Mouse (Mus musculus) gastrocnemius, postnatal 14 days (tissue): ENCODE results near the gene Gm43064. TPM values are rescaled to one million over a fixed set of nuclear protein-coding genes. Genes with fewer than 3 reads are reported as not detected.
"Not testable (repeated sequence)": the region's sequence is repeated elsewhere in the genome, so short reads cannot be mapped to it uniquely, and the experiment has no call there.

Experiments
- DNase-seq: peaks from one replicate; pipeline ENCODE4 v3.0.0; 2021; ENCODE audit warnings: mixed read lengths
- intact Hi-C: fragments of 180-260 bp; cut with DNase I; formaldehyde crosslinking; loops from one replicate; pipeline ENCODE4 v1.15.1; 2025; ENCODE audit warnings: low total_unique reads
- long read RNA-seq, 2 experiments: library from polyadenylated mRNA; stranded (forward); transcript quantifications; one replicate each; pipeline ENCODE4 v2.0.0; 2021
- total RNA-seq, 2 experiments: library from RNA; stranded (reverse); gene quantifications; 2 replicates each; pipeline ENCODE4 v1.2.3; 2021

Gene Gm43064
- under 1 TPM in 1 of 2 experiments, not detected in 1; 0.11 TPM for total RNA-seq
- long read RNA-seq, experiment 1 = 0 reads
- long read RNA-seq, experiment 2 = 0 reads

DNA sequence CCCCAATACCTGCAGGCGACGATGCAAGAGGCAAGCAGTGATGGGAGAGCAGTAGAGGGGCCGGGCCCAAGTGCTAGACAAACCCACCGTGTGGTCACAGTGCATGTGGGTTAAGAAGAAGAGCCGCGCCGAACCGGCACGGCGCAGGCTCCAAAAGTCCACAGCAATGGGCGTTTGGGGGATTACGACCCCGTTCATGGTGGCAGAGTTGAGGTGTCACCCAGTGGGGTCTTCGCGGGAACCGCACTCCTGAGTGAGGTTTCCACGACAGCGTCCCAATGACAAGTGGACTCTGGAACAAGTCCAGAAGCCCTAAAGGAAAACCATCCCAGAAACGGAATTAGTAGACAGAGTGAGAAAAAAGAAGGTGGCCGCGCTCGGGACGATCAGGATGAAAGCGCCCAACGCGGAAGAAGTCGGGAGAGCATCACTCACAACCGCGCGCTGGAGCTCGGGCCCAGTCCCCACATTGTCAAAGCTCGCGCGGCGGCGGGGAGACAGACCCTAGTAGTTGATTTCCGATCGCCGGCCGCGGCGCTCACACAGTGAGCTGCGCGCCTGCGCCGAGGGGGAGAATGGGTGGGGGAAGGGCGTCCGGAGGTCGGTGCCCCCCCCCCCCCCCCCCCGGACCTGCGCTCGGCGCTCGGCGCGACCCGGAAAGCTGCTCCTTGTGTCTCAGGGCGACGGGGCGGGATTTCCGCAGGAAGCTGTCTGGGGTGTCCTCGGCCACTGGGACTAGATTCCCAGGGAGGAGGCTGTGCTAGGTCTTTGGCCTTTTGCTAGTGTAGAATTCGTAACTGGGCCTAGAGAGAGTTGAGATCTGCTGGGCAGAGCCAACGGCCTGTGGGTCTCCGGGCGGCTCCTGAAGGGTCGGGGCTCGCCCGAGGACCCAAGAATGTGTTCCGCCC lies at the start of gene Gm43064, which contains the start of the genes Dclre1b and Ap4b1:
Gene Gm43064 (plus strand): TSS at position 683 of the 908 bp plus-strand sequence.
Gene Dclre1b (minus strand): TSS at position 554 of the 908 bp plus-strand sequence.
Gene Ap4b1 (plus strand): TSS at position 630 of the 908 bp plus-strand sequence.
- peak; percentile 94 for DNase-seq
- intact Hi-C loops = no loop called here

DNA sequence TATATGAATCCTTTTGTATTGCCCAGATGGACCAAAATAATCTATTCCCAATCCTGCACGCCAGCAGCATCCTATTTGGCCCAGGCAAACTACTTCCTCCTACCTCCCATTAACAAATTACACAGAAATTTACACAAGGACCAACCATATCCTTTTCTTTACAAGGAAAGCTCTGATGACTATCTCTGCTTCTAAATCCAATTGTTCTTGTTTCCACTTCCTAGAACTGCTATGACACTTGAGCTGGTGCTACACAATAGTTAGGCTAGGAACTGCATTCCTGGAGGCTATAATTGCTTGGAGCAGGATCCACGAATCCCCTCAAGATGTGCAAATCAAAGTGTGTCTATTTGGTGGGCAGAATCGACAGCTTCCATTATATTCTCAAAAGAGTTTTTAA lies 42.6 kb upstream of the Gm43064 start:
- DNase-seq = no peak
- intact Hi-C loops = no loop called here

DNA sequence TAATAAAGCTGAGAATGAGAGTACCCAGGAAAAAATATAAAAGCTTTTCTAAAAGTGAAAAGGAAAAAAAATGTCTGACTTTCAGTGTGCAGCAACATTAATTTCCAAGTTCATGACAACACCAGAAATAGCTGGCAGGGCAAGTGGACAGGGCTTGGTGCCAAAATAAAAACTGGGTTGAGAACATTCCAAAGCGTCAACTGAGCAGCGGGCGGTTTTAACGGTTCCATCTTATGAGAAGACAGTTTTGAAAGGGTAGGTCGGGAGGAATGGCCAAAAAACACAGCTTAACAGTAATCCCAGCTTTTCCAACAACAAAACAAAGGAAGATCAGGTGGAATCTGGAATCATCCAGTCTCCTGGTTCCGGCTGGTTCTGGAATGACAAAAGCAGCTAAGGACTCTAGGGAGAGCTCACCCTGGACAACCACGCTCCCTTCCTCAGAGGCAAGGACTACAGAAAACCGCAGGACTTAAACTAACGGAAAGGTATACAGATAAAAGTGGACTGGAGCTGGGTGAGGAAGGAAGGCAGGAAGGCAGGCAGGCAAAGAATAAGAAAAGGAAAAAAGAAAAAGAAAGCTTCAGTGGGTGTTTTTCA lies 37.7 kb upstream of the Gm43064 start:
- peak; percentile 59 for DNase-seq
- intact Hi-C loops = no loop called here

DNA sequence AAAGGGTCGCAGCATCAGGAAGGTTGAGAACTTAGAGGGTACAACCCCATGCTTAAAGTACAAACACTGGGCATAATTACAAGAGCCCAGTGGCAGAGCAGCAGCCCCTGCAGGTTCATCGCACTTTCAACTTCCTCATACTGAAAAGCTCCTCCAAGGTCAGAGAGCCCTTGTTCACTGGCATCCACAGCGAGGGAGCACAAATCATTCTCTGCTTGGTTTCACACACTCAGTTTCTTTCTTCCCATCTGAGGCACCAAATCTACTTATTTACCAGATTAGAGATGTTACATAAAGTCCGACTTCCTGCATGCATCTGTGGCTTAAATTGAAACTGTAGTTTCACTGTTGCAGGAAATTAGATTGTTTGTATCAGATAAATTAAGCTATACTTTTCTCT lies 36.5 kb upstream of the Gm43064 start:
- intact Hi-C loops = no loop called here
- DNase-seq = no peak

- intact Hi-C loops = no loop called here
- DNase-seq = no peak
Measured at GRCm38 (mm10) chr3:103773508-103773907, 35.9 kb upstream of the Gm43064 start.

DNA sequence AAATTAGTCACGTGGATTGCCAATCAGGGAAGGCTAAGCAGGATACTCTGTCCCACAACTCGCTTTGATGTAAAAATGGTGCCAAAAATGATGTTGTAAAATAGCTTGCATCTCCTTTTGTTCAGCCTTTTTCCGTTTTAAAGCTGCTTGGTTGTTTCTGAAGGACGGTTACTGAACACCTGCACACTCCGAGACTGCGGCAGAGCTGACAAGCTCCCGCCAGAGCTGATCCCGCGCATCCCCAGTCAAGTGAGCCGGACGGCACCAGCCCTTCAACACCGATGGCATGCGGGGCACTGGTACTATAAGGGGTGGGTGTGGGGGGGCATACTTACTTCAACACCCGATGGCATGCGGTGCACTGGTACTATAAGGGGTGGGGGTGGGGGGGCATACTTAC lies 35.4 kb upstream of the Gm43064 start:
- intact Hi-C loops = no loop called here
- no peak for DNase-seq

DNA sequence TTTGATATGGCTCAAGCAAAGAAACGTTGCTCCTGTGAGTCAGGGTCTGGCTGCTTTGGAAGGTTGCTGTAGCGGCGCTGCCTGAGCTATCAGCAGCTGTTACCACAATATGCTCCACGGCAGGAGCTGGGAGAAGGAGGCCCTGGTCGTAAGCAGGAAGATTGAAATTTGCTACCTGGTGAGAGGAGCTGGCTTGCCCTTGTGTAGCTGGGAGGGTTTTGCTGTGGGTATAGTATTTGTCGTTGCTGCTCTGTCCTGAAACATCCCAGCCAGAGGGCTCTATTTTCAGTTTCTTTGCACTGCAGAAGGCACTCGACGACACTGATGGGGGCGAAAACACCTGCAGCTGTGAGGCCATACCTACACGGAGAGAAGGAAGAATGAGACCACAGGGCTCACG lies 31.4 kb upstream of the Gm43064 start:
- DNase-seq = no peak
- intact Hi-C loops = no loop called here

DNA sequence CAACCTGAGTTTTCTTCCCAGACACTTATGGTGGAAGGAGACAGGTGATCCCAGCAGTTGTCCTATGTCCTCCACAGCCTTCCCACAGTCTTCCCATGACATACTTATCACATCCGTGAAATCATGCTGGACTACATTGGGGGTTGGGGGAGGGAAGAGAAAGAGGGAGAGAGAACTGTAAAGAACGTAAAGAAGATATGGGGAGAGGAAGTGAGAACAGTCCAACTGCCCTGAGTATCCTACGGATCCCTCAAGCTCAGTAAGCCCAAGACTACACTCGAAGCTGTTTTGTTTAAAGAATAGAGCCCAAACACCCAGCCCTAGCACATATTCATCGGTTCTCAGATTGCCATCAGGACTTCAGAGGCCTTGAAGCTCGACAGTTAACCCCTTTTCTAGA lies 30.7 kb upstream of the Gm43064 start:
- DNase-seq = no peak
- intact Hi-C loops = no loop called here

DNA sequence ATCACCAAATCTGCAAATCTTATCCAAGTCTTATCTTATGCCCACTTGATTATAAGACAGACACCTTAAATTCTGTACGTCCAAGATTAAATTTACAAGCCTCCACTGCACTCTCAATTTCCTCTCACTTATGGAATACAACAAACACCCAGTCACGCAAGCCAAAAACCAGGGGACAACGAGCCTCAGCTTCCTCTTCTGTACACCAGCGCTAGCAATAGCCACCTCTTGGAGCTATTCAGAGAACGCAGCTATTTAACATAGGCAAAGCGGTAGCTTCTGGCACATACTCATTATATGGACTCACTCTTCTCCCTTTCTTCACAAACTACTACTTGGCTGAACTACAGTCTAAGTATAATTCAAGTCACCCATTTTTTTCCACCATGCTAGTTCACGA lies 30.2 kb upstream of the Gm43064 start:
- intact Hi-C loops = no loop called here

DNA sequence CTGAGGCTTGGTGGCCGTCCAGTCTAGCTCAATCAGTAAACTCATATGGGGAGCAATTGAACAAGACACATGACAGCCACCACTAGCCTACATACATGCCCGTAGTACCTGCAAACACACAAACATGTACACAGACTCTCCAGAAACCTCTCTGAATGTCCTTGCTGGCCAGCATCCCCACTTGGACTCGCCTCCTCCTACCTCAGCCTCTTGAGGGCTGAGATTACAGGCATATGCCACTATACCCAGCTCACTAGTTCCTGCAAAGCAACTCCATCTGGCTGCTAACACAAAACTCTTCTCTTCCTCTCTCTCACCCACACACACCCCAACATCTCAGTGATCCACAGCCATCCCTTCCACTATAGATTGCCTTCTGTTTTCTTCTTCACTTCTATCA lies 29.1 kb upstream of the Gm43064 start:
- DNase-seq = no peak
- intact Hi-C loops = no loop called here

More for the DNA sequence above, 30.2 kb upstream of the Gm43064 start:
- no peak for DNase-seq

- intact Hi-C loops = no loop called here
Measured at GRCm38 (mm10) chr3:103780777-103781176, 28.6 kb upstream of the Gm43064 start.

GRCm38 (mm10) chr3:103782844-103783609 lies 26.3 kb upstream of the Gm43064 start:
- intact Hi-C loops = no loop called here
- no peak for DNase-seq

More at GRCm38 (mm10) chr3:103780777-103781176, 28.6 kb upstream of the Gm43064 start:
- DNase-seq = no peak

DNA sequence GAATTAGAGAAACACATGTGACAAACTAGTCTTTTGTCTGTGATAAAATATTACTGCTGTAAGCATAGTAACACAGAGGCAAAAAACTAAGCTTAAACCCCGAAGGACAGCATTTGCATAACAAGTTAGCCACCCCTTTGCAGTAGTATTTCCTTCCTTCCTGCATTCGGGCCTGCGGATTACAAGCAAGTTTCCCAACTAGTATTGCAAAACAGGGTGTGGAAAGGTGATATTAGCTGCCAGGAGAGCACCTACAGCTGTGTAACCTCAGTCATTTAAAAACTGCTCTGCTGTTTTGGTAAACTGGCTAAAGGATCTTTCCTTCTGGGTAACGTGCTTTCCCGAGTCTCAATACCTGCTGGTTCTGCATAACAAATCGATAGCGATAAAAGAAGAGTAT lies 22.1 kb upstream of the Gm43064 start:
- intact Hi-C loops = no loop called here
- no peak for DNase-seq

- intact Hi-C loops = no loop called here
Measured at GRCm38 (mm10) chr3:103789096-103789495, 20.3 kb upstream of the Gm43064 start.

DNA sequence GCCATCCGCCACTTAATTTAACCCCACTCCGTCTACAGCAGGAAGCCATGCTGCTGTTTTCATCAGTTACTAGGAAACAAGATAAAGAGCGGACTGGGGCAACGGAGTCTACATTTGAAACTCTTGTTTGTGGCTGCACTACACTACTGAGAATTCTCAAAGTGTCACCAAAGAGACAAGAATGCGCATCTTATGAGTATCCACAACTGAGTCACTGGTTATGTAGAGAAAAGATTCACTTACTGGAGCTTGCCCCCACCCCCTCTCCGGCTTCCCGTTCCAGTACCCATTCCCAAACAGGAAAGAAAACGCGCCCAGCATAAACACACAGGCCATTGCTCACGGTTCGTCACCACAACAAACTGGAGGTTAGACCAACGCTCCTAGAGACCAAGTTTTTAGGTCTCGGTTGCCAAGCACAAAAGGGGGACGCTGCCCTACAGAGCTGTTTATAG lies 19.5 kb upstream of the Gm43064 start:
- no peak for DNase-seq
- intact Hi-C loops = no loop called here

More at GRCm38 (mm10) chr3:103789096-103789495, 20.3 kb upstream of the Gm43064 start:
- DNase-seq = no peak

DNA sequence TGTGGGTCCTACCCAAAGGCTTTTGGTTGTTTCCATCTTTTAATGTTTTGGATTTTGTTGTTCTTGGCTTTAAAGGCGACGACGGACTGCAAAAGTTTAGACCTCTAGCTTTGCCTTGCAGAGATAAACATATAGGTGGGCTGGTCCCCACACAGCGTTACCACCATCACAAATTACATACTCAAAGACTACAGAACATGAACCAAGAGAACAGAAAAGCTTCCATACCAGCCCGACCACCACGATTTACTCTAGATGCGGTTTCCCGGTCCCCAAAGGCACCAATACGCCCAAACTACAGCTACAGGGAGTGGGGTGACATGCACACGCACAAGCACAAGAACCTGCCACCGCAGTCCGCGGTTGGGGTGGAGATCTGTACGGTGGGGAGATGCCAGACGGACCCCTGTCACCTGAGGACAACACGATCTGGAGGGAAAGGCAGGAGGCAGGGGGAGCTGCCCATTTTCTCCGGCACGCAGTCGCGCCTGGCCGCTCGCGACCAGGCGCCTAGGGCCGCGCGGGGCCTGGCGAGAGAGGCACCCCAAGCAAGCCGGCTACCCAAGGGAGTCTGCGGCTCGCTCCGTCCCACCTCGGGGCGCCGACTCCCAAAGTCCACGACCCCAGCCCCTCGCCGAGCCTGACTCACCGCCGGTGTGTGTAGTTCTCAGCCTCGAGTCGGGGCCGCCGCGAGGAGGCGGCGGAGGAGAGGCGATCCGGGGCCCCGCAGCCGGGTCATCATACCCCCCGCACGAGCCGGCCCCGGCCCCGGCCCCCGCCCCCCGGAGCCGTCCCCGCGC lies 18.8 kb upstream of the Gm43064 start:
- intact Hi-C loops = no loop called here
- peak; percentile 34 for DNase-seq

DNA sequence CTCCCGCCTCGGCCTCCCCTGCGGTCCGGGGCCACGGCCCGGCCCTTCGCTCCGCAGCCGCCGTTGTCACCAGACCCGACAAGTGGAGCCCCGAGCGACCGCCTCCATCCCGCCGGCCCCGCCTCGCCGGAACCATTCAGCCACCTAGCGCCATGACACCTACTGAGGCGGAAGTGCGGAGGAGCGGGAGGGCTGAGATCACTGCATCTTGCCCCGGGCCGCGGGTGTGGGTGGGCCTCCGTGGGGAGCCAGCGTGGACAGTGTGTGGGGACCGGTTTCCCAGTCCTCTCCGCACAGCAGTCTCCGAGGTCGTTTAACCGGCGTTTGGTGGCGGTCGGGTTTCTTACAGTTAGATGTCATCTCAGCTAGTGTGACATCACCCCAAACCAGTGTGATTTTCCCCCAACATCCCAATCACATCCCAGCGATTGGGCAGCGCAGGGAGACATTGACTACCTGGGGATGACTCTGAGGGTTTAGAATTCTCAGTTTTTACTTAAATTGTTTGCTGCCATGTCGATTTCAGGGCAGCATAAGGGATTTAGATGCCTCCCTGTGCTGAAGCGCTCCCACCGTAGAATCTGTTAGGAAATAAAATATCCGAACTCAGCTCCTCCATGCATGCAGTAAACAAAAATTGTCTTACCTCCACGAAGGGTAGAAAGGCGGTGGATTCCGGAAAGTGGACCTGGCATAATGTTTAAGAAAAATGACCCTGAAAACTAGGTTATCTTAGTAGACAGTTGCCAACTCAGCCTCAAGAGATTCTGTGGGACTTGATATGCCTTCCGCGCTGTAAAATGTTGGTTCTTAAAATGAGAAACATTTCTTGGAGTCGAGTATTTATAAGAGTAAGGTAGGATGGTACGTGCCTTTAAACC lies 17.9 kb upstream of the Gm43064 start, which contains the start of gene Hipk1:
Gene Hipk1 (minus strand): TSS at position 334 of the 881 bp plus-strand sequence.
- intact Hi-C loops = no loop called here
- DNase-seq = peak; percentile 94

GRCm38 (mm10) chr3:103792111-103792406 lies 17.3 kb upstream of the Gm43064 start:
- DNase-seq, intact Hi-C loops: not testable (repeated sequence)
